Mouse (Mus musculus) telencephalon, adult 2 months (tissue): ENCODE data around the gene Txk.

Experiments
- DNase-seq: peaks from one replicate; pipeline ENCODE4 v3.0.0-alpha.2; 2011; ENCODE audit warnings: low read depth, low spot score

Txk gene

DNA sequence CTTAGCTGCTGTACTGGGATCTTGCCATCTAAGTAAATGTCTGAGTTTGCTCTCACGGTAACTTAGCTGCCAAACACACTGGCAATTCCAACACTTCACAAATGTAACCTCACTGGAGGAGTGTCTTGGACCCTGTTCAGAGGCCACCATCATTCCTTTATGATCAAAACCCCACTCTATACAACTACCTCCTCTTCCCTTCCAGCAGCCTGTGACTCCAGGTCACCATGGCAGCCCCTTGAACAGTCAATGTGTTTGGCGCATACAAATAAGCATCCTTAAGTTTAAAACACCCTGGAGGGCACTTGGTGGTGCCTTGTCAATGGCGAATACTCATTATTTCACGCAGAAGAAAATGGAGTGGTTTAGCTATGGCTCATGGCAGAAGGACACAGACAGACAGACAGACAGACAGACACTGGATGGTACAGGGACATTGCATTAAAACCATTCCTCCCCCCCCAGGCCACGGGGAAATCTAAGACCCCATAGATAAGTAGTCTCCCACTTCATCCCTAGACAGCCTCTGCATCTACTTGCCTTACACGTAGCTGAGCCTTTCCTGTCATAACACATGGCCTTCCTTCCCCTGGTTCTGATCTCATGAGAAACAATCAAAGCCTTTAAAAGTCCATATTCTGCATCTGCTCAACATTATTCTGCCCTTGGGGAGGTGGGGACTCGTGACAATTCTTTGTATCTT lies 1.4 kb downstream of the Txk start:
- no peak for DNase-seq

DNA sequence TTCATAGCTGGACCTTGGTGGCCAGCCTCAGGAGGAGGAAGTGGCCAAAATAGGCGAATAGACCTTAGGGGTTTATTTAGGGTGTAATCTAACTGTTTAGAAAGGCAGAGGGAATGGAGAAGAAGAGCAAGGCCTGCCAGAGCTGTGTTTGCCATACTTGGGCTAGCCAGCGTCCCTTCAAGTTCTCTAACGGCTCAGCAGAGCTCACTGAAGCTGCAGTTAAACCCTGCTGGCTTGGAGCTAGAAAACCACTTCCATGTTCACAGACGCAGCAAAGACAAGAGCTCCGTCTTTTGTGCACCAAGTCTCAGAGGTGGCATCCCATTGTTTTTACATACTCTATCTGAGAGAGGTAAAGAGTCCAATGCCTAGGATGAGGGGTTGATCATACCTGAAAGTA lies 2.4 kb downstream of the Txk start:
- DNase-seq, result no peak

DNA sequence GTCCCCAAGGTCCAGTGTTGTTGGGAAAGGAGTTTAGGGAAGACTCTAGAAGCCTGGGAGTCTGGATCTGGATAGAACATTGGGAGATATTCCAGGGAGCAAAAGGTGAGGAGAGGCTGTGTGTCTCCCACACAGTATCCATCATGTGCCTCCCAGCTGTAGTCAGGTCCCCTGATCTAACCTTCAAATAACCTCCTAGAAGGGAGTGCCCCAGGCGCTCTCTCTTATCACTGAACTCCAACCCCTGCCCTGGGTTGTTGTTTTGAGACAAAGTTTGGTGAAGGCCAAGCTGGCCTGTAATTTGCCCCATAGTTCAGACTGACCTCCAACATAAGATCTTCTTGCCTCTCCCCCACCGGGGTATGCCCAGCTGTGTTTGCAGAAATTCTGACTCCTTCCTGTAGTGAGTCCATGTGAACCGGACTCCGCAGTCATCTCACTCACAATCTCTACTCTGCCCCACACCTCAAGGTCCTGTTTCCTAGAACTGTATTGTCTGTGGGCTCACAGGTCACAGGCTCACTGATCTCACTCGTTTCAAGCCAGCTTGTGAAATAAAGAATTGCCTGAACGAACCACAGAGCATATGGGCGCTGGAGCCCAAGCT lies 3.8 kb downstream of the Txk start:
- no peak for DNase-seq

DNA sequence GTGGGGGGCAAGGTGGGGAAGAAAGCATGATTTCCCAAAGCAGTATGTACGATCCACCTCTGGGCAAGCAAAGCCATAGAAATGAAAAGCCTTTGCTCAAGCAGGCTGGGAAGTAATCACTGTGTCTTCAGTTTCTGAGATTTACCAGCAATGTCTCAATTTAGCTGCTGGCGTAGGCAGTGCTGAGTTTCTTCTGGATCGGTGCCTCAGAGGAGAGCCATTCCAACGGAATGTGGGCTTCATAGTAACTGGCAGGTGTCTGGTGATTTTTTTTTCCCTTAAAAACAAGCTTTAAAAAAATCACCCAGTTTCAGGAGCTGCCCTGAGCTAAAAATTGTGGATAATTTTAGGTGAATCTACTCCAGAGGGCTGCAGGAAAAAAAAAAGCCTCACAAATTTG lies 5.2 kb downstream of the Txk start:
- peak; percentile 85 for DNase-seq

DNA sequence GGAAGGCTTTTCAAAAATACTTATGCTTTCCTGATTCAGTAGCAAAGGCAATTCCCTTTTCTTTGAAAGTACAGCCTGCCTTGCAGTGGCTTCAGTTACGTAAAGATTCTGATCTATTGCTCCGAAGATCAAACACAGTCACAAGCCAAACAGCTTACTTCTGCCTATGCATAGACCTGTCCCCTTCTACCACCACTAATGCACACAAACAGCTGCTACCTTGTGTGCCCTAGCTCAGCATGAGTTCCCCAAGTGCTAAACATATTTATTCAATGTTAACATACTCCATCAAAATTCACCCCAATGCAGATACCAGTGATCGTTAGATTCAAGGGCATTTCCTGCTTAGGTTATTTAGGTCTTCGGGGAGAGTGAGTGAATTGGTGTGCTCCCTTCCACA lies 6.1 kb downstream of the Txk start:
- DNase-seq, result no peak

DNA sequence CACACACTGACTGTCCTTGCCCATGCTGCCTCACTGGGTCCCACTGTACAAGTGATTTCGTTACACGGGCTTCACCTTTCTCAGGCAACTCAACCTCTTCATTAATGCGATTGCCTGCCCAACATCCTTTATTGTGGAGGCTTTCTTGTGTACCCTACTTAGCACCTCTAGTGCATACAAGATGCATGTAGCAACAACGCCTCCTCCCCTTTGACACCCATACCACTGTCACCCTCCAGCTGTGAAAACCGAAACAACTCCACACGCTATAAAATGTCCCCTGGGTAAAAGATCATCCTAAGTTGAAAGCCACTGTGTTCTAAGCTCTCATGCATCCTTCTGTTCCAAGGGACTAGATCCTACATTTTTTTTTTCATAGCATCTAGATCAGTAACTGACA lies 9.5 kb downstream of the Txk start:
- DNase-seq, result no peak

DNA sequence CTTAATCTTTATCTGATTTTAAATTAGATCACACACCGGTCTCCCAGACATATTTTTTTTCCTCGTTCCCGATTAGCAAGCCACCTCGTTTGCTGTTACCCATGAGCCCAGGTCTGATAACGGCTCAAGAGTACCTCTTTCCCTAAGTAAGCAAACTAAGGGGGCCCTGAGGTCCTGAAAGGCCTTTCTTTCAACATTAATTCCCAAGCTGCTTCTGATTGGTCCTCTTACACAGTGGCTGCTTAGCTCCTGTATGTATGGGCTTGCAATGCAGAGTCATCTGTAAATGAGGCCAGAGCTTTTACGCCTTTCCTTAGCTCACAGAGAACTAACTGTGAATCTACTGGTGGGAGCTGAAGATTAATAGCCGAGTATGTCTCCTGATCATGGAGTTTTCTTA lies 15.7 kb downstream of the Txk start:
- DNase-seq, result no peak

DNA sequence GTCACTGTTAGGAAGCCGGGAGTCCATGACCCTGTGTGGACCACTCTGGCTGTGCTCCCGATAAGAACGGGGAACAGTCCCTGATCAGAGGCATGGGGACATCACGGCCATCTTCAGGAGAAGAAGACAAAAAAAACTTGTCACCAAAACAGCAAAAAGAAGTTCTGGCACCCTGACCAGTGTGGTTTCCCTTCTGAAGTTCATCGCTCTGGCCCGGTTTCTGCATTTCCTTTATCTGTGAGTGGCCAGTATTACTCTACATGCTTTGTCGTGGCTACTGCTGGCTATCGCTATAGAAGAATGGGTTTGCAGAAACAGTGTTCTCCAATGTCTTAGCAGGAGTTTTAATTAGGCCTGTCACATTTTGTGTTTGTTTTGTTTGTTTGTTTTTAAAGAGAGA lies 16.1 kb downstream of the Txk start:
- DNase-seq, result no peak

DNA sequence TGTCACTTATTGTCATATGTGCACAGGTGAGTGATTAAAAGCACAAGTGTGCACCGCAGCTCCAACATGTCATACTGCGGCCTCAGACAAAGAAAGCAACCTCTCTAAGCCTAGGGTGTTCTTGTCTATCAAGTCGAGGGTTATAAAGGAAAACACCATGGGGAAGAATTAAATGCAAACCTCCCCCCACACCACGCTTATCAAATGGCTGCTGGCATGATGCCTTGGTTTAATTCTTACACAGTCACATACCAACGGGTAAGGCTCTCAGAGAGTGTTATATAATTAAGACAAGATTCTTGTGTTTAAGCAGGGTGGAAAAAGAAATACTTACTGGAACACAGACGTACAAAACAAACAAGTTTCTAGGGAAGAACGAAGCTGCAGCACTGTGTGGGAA lies 16.8 kb downstream of the Txk start:
- no peak for DNase-seq

DNA sequence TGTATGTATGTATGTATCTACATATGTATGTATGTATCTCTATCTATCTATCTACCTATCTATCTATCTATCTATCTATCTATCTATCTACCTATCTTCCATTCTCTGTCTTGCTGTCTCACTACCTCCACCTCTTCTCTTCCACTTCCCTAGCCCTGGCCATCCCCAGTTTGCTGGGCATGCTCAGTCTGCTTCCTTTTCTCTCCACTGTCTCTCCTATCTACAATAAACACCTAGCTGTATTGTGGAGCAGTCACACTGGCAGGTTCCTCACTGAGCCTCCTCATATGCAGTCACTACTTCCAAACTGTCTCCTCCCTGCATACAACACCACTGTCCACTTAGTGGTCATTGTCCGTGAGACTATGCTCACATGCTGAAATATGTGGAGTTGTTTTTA lies 19.7 kb downstream of the Txk start:
- DNase-seq, result no peak

DNA sequence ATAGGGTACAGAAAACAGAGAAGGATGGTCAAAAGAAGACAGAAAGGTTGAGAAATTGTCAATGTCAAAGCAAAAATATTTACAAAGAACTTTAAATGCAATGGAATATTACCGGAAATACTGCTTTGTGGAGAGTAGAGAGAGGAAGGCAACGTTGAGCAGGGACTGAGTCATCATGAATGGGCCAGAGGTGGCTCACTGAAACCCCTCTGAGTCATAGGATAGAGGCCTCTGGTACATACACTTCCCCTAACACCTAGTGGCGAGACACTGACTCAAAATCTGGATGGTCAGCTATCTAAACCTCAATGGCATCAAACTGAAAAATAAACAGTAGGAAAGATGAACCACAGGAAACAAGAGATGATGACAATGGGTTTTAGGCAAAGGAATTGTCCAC lies 27.2 kb downstream of the Txk start:
- no peak for DNase-seq

DNA sequence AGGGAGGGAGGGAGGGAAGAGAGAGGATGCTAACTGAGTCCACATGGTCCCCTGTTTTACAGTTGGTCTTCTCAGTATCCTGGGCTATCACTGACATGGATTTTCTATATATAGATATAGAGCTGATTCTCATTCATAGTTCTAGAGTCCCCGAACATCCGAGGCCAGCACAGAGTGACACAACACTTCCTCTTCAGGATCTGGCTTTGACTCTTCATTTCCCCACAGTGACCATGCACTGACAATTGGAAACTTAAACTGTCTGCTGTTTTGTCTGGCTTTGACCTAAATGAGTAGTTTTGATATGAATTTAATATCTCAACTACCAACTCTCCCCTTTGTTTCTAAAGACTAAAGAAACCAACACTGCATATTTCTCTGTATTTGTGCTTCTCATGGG lies 29.1 kb downstream of the Txk start:
- DNase-seq, result no peak

DNA sequence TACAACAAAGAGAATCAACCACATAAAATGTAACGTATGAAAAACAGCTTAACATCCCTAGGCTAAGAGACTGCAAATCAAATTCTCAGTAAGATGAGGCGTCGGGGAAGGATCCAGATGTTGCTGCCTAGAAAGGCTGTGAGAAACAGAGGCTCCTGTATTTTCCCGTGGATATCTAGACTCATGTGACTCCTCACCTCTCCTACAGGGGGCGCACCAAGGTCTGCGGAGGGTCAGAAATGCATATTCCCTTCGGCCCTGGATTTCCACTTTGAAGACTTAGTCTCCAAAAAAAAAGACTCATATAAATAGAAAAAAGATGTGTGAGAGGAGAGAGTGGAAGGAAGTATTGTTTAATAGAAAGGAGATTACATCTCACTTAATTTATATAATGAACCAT lies 32.0 kb downstream of the Txk start:
- no peak for DNase-seq

DNA sequence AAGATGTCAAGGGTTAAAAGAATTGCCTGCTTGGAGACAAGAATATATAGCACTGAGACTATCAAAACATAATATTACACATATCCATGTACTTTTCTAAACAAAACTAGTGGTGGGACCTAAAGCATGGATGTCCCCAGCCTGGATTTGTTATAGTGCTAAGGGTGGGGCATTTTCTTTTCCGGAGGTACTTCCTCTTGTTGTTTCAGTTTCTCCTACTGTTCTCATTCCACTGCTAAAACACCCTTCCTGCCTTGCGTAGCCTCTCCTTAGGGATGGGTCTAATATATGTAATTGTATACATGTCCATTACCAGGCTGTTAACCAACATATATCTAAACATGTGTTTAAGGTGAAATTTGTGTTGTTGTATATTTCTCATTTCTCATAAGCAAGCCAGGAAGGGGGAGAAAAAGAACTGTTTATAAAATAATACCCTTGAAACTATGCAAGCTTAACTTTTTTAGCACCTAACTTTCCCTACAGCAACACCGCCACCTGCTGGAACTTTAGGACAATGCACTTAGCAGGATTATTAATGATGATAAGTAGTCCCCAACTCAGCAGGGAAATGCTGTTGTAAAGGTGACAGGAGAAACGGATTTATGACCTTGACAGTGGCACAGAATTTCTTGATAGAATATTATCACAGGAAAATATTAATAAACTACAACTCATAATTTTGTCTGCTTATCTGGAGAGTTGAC lies 41.9 kb downstream of the Txk start:
- no peak for DNase-seq

DNA sequence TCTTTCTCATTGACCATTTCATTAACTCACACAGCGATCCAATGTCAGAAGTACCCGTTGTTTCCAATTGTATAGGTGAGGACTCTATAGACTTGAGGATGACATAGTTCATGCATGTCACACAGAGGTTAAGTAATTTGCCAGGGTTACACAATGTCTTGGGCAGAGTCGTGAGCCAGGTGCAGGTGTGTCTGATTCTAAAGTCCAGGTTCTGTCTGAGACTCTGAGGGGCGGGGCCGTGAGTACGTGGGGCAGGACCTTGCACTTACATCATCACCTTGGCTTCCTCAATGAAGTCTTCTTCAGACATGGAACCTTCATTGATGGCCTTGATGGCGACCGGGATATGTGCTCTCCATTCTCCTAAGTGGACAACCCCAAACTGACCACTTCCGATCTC lies 42.6 kb downstream of the Txk start:
- no peak for DNase-seq

DNA sequence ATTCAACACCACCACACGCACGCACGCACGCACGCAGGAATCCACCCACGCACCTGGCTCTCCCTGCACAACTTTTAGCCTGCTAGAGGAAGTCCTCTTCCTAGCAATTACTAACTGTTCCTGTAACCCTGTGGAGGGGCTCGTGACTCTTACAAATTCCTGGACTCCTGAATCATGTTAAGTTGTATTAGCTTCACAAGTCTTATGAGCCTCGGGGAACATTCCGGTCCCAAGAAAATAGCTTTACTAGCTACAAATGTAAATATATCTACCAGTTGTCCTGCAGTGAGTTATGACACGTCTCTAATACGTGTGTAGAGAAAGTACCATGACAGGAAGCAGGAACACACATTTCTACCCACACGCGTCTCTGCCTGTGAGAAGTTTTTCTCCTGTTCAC lies 43.1 kb downstream of the Txk start:
- DNase-seq, result no peak

DNA sequence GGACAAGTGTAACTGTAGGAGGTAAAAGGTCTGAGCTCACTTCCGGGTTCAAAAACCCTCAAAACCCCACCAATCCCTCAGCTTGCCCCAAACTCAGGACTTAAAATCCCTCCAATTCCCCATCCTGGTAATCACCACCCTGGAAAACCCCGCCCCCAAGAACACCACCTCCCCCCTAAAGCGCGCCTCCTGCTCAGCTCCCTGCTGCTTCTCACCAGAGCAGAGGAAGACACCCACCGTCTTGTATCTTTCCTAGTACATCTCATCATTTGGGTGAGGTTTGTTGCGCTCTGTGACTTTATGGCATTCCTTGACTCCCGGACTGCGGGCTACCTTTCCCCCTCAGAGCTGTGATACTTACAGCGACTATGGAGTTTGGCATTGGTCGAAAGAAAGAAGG lies 45.9 kb downstream of the Txk start:
- DNase-seq, result no peak

DNA sequence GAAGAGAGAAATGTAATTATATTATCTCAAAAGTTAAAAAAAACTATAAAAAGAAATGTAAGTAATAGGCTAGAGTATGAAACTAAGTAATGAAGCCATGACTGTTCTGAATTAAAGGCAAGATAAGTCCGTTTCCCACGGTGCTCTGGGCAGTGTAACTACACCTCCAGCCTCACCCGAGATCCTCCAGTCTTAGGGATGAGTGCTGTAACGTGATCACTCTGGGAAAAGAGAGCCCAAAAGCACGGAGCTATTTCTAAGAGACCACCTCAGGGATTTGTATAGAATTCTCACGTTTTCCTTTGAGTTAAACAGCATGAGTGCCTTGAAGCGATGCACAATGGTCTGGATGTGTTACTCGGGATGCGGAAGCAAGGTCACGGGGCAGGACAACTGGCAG lies 46.5 kb downstream of the Txk start:
- no peak for DNase-seq

DNA sequence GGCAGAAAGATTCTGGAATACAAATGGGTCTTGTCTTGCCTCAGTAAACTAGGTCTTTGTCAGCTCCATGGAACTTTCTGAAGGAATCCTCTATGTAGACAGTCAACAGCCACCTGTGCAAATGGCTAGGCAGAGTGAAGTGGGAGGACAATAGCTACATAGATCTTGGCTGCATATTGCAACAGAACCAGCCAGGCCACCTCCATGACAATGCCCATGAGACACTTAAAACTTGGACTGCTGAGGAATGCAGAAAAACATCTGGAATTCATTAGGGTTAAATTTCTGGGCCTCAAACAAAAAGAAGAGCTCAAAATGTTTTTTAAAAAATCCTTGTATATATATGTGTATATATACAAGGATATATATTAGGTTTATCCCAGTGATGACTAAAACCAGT lies 50.4 kb downstream of the Txk start:
- no peak for DNase-seq

DNA sequence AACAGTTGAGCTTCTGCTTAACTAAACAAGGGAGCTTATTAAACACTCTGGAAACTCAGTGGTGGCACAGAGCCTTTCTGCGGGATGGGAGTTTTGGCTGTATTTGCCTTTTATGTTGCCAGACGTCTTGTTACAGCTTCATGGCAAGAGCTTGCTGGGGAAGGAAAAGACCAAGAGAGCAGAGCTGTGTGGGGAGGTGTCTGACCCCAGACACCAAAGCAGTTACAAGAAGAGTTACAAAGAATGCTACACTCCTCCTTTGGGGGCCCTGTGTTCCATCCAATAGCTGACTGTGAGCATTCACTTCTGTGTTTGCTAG lies 53.1 kb downstream of the Txk start:
- DNase-seq, result no peak

DNA sequence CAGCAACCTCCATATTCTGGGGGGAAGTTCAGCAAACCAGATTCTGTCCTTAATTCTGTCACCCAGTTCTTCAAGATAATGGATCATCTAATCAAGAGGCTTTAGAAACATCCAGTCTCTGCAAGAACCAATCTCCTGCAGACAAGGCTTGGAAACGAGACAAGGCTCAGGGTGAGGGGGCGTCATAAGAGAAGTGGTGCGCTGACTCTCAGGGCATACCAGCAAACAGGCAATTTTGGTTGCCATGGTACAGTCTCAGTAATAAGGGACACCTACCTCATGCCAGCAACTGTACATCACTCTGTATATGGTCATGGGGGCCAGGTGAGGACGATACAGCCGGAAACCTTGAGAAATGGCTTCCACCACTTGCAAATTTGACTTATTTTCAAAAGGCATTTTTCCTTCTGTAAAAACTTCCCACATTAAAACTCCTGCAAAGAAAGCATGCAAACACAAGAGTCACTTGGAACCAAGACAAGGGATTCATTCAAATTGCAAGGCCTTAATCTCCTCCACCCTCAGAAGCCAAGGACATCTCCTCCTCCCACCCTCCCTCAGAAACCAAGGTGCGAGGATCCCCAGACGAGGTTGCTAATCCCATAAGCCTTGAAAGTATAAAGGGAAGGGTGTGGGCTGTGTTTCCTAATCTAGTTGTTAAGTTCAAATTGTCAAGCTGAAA lies 53.6 kb downstream of the Txk start:
- DNase-seq, result peak; percentile 32

DNA sequence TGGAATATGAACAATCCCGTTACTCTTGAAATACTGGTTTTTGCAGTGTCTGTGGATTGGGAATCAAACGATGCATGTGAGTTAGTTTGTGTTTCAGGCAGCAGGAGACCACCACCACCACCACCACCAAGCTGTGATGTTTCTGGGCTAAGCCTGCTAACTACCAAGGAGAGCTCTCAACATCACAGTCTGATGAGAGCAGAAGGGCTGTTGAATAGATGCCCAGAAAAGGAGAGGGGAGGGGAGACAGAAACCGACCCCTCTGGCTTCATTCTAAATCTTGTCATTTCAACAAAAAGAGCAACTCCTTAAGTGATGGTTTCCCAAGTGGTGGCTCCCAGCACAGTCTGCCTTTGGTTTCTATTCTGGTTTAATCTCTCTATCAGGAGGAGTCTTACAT lies 54.2 kb downstream of the Txk start:
- DNase-seq, result no peak

DNA sequence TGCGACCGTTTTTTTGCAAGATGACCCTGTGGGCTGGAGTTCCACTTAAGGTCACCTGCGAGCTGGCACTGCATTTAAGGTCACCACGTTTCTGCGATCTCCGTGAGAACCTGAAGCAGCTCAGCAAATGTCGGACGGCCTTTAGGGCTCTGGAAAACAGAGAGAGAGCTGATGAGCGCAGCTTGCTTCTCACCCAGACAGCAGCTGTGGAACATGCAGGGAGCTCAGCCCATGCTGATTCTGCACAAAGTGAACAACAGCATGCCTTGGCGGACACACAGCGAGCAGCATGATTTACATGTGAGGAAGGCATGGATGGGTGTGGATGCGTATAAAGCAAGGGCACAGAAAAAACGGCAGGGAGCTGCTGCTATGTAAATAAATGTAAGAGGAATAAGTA lies 56.1 kb downstream of the Txk start:
- no peak for DNase-seq
